Mouse (Mus musculus) effector memory CD4-positive, alpha-beta T cell, adult 5 months (primary cell): ENCODE results near the gene Ttc16. TPM values are rescaled to one million over a fixed set of nuclear protein-coding genes. Genes with fewer than 3 reads are reported as not detected.

Experiments used
- polyA plus RNA-seq: library from polyadenylated mRNA; unstranded; fragments of 100-300 nt; shearing (Covaris generic); gene quantifications from one replicate; pipeline ENCODE4 v1.2.1, GENCODE M21; 2017

The Ttc16 gene
- 2.0 TPM for polyA plus RNA-seq

GRCm38 (mm10) chr2:32775359-32776074 is at the start of gene Ttc16, which contains the start of gene Ptrh1:
Gene Ttc16 (minus strand): TSS chr2:32775633.
Gene Ptrh1 (plus strand): TSS chr2:32775786.

GRCm38 (mm10) chr2:32784048-32784681 is 8.7 kb upstream of the Ttc16 start, which contains the start of gene Cfap157:
Gene Cfap157 (minus strand): TSS chr2:32784428.

DNA sequence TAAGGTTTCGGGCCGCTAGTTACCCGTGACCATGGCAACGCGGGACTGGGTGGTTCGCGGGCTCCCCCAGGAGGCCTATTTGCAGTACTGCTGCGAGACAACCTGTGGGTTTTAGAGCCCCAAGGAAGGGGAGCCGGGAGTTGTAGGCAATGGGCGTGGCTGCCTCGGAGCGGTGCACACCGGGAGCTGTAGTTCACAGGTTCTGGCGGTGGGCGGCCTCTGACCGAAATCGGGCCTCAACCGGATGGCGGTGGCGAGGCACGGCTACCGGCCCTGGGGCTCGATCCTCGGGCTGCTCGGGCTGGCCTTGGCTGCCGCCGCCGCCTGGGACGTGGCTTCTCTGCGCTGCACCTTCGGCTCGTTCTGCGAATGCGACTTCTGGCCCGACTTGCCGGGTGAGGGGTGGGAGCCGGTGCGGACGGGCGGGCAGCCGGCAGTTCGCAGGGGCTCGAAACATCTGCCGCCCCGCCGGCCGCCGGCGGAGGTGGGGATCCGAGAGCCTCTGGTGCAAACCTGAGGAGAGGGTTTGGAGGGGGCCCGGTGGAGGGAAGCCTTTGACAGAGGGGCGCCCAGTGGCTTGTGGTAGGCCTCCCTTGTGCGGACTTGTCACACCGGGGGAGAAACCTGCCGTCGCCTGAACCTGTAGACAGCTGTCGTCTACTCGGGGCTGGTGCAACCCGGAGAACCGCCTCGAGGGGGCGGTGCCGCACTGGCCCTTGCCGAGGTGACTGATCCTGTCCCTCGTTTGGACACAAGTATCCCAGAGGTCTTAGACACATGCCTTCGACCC is 18.2 kb downstream of the Ttc16 start, which contains the start of gene Tor2a:
TSS of gene Tor2a (plus strand) at position 179 of the 790 bp plus-strand sequence.

DNA sequence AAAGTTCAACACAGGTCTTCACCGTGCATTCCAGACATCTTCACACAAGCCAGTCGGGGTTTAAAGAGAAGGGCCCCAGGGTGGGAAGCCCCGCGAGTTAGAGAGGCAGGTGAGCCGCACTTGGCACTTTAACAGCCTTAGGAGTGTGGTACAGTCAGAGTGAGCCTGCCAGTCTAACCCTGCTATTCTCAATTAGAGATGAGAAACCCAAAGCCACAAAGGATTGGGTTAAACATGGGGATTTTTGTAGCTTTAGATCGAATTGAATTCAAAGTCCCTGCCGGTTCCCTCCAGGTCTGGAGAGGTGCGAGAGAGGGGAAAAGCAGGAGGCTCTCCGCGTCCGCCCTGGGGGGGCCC is 34.5 kb downstream of the Ttc16 start, which contains the start of gene 6330409D20Rik:
TSS of gene 6330409D20Rik (minus strand) at position 101 of the 357 bp plus-strand sequence.

DNA sequence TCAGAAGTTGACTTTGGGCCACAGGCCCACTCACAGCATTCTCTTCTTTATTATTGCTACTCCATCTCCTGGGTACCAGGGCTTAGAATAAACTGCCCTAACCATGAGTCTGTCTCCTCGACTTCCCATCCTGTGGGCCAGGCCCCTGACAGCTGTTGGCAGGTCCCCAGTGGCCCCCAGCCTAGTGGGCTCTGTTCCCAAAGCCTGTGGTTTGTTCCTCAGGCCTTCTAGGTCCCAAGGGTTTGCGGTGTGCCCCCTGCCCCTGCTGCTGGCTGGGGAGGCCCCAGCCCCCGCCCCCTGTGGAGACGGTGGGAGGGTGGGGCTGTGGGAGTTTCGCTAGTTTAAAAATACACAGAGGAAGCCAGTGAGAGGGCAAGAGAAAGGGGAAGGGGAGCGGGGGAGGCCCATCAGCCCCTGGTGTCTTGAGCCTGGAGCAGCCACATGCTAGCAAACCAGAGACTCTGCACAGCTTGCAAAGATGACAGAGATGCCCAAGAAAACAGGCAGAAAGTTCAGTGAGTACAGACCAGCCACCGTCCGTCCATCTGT is 54.7 kb downstream of the Ttc16 start, which contains the start of gene Sh2d3c:
TSS of gene Sh2d3c (plus strand) at position 375 of the 549 bp plus-strand sequence.

DNA sequence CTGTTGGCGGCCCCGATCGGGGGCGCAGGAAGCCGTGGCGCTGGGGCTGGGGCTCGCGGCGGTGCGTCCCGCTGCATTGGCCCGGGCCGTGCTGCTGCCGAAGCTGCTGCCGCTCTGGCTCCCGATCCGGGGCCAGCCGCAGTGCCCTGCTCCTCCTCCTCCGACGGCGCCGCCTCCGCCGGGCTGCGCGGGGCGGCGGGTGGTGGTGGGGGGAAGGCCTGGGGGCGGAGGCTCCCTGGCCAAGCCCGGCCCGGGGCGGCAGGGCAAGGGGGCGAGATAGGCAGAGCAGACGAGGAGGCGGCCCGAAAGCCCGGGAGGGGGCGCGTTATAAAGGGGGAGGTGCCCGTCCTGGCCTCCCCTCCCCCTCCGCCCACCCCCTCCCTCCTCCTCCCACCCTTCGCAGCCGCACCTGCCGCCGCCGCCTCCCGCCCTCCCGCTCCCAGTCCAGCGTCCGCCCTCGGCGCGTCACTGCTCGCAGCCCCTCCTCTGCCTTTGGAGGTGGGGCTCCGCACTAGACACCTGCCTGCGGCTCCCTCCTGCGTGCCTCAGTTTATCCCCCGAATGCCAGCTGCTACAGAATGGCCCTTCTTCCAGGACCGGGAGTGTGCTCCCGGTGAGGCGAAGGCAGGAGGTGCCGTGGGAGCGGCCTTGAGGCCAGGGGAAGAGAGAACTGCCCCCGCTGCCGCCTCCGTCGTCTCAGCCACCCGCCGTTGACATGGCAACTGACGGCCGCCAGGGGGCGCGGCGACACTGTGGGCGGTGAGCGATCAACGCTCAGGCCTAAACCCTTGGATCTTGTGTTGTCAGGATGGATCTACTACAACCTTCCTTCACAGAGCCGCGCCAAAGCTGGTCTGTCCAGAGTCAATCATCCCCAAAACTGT is 62.3 kb downstream of the Ttc16 start, which contains the start of gene Cdk9:
TSS of gene Cdk9 (minus strand) at position 143 of the 884 bp plus-strand sequence.

Other genes with a start within 250 kb of the Ttc16 start
- gene Fam102a, start 240.3 kb downstream of the Ttc16 start, polyA plus RNA-seq, result 148 TPM
- 68.5 TPM for gene Dpm2, start 204.8 kb downstream of the Ttc16 start, polyA plus RNA-seq
- not detected for gene Pip5kl1, start 200.8 kb downstream of the Ttc16 start, polyA plus RNA-seq
- not detected for gene 9430097D07Rik, start 199.9 kb downstream of the Ttc16 start, polyA plus RNA-seq
- gene St6galnac4, start 188.5 kb downstream of the Ttc16 start, polyA plus RNA-seq, result 25.4 TPM
- 2.7 TPM for gene St6galnac6, start 175.9 kb downstream of the Ttc16 start, polyA plus RNA-seq
- not detected for gene Ak1, start 153.9 kb downstream of the Ttc16 start, polyA plus RNA-seq
- gene Eng, start 129.0 kb downstream of the Ttc16 start, polyA plus RNA-seq, result not detected
- 14.1 TPM for gene Fpgs, start 71.5 kb downstream of the Ttc16 start, polyA plus RNA-seq
- gene Cdk9, start 62.6 kb downstream of the Ttc16 start, polyA plus RNA-seq, result 126 TPM
- gene Sh2d3c, start 54.6 kb downstream of the Ttc16 start, polyA plus RNA-seq, result 62.7 TPM
- not detected for gene 6330409D20Rik, start 34.6 kb downstream of the Ttc16 start, polyA plus RNA-seq
- gene Tor2a, start 18.4 kb downstream of the Ttc16 start, polyA plus RNA-seq, result 39.1 TPM
- 12.3 TPM for gene Ptrh1, start 153 bp upstream of the Ttc16 start, polyA plus RNA-seq
- gene Cfap157, start 8.8 kb upstream of the Ttc16 start, polyA plus RNA-seq, result 2.5 TPM
- 13.5 TPM for gene Stxbp1, start 71.6 kb upstream of the Ttc16 start, polyA plus RNA-seq
- 1.5 TPM for gene Fam129b, start 100.5 kb upstream of the Ttc16 start, polyA plus RNA-seq
- gene Rpl12, start 185.9 kb upstream of the Ttc16 start, polyA plus RNA-seq, result 42.5 TPM
- gene Lrsam1, start 186.0 kb upstream of the Ttc16 start, polyA plus RNA-seq, result 5.4 TPM
- 14.6 TPM for gene Slc2a8, start 206.4 kb upstream of the Ttc16 start, polyA plus RNA-seq